Mouse (Mus musculus) erythroblast, embryonic 14.5 days (primary cell): Measurements from ENCODE around the gene Kcna5.

Source experiments
- GATA1 ChIP-seq: IDR thresholded peaks from 2 replicates; pipeline ENCODE4 v1.6.1; 2012; ENCODE audit warnings: low read length, inconsistent platforms, mixed read lengths
- TAL1 ChIP-seq: IDR thresholded peaks from 3 replicates; pipeline ENCODE4 v1.6.1; 2012; ENCODE audit warnings: low read length, inconsistent platforms, mixed read lengths

DNA sequence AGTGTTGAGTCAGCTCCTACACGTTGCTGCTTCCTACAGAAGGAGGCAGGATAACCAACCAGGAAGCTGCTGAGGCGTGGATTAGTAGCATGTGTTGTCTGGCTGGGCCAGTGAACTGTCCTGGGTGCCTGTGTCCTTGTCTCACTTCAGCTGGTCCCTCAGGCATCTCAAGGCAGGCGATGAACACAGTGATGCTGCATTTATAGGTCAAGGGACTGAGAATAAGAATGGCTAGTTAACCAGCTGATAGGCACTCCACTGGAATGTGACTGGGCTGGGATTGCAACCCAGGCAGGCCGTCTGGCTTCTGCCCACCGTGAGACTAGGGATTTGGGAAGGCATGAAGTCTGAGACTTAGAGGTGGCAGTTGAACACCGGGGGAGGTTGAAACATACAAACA lies 29.2 kb upstream of the Kcna5 start:
- TF ChIP-seq GATA1 (no peak), TAL1 (no peak)
